Mouse (Mus musculus): ENCODE measurements around the gene Gm340.

DNA sequence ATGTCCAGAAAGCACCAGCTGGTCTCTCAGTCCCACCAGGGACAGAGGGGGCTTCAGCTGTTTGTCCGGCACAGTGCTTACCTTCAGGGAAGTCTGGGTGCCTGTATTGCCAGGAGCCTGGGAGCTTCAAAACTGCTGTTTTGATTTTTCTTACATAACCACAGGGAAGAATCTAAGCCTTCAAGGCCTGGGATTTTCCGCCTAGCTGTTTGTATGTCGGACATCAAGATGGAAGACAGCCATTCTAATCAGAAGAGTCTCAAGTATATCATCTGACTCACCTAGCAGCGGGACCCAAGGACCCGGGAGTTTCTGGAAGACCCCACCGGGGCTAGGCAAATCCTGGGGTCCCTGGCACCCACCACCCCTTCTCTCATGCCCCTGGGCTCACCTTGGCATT lies 34.1 kb downstream of the Gm340 start:
- TF ChIP-seq TAL1 (IDR thresholded peaks at IDR 0.05; ENCODE audit: low read length) (no peak), GATA1 (IDR thresholded peaks at IDR 0.05; ENCODE audit: low read length) (no peak)
